Mouse (Mus musculus) cerebellum, adult 18-20 months (tissue): Measurements from ENCODE around the gene Elobl.

ENCODE experiments used
- DNase-seq, 2 experiments: peaks; one replicate each; pipeline ENCODE4 v3.0.0; 2021

Gene Elobl

GRCm38 (mm10) chr11:88933030-88933429 lies 33.7 kb downstream of the Elobl start:
- no peak for DNase-seq

- no peak for DNase-seq
These were observed 34.8 kb downstream of the Elobl start for GRCm38 (mm10) chr11:88931692-88932530.

GRCm38 (mm10) chr11:88926566-88926965 lies 40.2 kb downstream of the Elobl start:
- DNase-seq: no peak
